Mouse (Mus musculus): ENCODE measurements at regions not wholly inside any gene's neighbourhood (a gene's known extent, or its start where the extent isn't known, plus 50 kb on each side); places are given as distances from the start of the nearest gene placed in this dataset.
"Not testable (repeated sequence)": the region's sequence is repeated elsewhere in the genome, so short reads cannot be mapped to it uniquely, and the experiment has no call there.

DNA sequence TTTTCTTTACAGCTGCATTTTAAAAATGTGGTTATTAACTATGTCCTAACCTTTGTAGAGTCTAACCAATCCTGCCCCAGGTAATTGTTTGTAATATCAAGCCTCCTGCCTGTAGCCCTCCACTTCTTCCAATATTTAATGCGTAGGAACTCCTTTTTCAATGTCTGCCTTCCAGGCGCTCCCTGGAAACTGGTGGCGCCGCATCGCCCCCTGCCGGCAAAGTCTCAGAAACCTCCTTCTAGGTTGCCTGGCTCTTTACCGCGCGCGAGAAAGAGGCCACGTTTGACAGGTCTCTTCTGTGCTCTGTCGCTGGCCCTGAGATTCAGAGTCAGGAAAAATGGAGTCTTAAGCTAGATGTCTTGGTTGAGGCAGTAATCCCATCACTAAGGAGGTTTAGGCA, 542.8 kb downstream of the Zfp704 start:
- DNase-seq (ENCODE audit: extremely low read depth, low read depth, low spot score) = no peak

DNA sequence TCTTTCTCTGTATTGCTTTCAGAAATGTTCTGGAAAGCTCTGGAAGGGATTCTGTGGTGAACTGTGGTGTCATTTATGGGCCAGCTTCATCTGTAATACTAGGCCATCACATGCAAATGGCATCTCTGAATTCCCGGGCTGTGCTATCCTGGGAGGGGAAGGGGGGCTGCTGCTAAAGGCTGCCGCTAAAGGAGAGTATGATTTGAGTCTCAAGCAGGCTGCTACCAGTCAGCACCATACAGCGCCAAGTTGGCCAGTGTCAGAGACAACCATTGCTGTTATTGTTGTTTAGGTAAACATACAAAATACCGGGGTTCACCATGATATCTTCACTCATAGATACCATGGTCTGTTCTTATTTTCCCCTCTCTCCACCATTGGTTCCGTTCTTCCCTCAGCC, 543.5 kb downstream of the Zfp704 start:
- no peak for DNase-seq (ENCODE audit: extremely low read depth, low read depth, low spot score)

- DNase-seq (ENCODE audit: extremely low read depth, low read depth, low spot score) = no peak
Measured at GRCm38 (mm10) chr3:9065892-9066291, 544.0 kb downstream of the Zfp704 start.

GRCm38 (mm10) chr3:9064266-9065031, 545.4 kb downstream of the Zfp704 start:
- no peak for DNase-seq (ENCODE audit: extremely low read depth, low read depth, low spot score)

DNA sequence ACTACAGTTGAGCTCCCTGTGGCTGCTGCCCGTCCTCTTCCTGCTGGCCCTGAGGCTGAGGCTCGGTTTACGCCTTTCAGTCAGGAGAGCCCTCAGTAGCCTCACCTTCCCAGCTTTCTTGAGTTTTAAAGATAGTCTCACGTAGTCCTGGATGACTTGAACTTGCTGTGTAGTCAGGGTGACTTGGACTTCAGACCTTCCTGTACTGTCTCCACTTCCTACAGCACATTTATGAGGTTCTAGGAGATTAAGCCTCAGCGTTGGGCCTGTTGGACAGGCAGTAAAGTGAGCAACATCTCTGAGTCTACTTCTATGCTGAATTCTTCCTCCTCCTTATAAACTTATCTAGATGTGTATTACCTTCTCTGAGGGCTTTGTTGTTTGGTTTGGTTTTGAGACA, 546.2 kb downstream of the Zfp704 start:
- DNase-seq (ENCODE audit: extremely low read depth, low read depth, low spot score) = no peak

DNA sequence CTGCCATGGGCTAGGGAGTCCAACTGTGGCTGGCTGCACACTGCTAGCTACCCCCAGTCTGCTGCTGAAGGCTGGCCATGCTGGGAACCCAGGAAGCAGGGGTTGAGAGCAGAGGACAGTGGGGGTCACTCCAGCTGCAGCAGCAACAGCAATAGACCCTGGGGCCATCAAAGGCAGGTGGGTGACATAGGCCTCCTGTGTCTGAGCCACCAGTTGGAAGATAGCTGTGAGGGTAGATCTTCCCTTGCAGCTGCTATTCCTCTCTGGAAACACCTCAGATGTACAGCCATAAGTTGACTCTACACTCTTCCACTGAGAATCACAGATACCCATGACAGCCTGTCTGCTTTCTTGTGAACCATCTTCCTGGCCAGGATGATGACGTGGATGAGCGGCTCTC, 548.5 kb downstream of the Zfp704 start:
- no peak for DNase-seq (ENCODE audit: extremely low read depth, low read depth, low spot score)

DNA sequence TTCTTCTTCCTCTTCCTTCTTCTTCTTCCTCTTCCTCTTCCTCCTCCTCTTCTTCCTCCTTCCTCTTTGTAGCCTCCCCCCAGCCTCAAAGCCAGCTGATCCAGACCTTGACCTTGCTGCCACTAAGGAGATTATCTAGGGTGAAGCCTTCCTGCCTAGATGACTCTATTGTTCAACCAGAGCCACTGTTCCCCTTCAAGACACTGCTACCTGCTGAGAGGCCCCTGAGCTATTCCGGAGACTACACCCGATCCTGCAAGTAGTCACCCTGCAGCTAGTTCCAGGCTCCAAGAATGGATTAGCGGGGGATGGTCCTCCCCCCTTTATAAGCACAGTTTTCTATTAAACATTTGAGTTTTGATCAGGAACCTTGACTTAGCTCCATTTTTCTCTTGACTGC, 552.2 kb downstream of the Zfp704 start:
- not testable (repeated sequence) for DNase-seq (ENCODE audit: extremely low read depth, low read depth, low spot score)

DNA sequence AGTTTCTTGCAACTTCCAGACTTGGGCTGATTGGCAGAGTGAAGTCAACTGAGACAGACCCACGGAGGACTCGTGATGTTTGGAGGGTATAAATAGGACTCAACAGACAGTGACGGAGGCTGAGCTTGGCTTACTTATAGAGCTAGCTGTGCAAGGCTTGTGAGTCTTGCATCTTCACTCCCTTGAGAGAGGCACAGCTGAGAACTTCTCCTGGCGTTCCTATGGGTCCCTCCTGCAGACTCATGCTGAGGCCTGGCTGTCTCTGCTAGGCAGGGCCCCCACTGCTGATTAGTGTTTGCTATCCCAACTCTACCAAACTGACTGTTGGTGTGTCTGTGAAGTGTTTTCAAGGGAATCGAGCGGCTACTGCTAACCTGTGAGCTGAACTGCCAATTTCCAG, 553.0 kb downstream of the Zfp704 start:
- no peak for DNase-seq (ENCODE audit: extremely low read depth, low read depth, low spot score)

DNA sequence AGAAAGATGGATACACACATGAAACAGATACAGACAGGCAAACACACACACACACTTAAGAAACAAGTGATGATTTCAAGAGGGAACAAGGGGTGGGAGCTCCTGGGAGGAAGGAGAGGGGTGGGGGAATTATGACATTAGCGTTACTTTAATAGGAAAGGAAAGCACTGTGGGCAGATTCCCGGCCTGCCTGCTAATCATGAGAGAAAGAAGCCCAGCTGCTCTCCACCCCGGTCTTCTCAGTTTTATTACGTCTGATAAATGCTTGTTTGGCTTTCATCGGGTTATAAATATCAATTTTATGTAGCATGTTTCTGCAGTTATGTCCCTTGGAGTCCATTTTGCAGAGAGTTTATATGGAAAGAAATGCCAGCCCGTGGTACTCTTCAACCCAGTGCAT, 554.1 kb downstream of the Zfp704 start:
- no peak for DNase-seq (ENCODE audit: extremely low read depth, low read depth, low spot score)

Measured in fat pad, adult 2 months (tissue).